Mouse (Mus musculus) kidney, adult 2 months (tissue): ENCODE results near the gene Tmem106a.
"Not testable (repeated sequence)": the region's sequence is repeated elsewhere in the genome, so short reads cannot be mapped to it uniquely, and the experiment has no call there.

Source experiments
- CTCF ChIP-seq: fragments of 200-500 bp; conservative IDR thresholded peaks from 2 replicates; pipeline ENCODE4 v1.5.1; 2011; ENCODE audit warnings: low read depth, mild to moderate bottlenecking, control low read depth, low read length, moderate library complexity, mixed read lengths; ENCODE audit not compliant: insufficient read depth, insufficient read length
- POLR2A ChIP-seq: fragments of 200-500 bp; IDR thresholded peaks from one replicate; pipeline ENCODE4 v1.6.1; 2011; ENCODE audit warnings: low read depth, low read length, control low read depth

DNA sequence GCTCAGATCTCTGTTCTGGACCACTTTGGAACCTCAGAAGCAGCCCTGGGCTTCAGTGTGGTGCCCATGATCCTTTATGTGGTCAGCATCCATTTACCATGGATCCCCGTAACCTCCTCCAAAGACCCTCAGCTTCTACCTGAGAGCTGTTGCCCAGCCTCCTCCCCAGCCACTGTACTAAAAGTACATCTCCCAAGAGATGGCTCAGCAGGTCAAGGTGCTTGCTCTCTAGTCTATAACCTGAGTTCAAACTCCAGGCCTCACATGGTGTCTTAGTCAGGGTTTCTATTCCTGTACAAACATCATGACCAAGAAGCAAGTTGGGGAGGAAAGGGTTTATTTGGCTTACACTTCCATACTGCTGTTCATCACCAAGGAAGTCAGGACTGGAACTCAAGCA lies 3.0 kb downstream of the Tmem106a start:
- not testable (repeated sequence) for TF ChIP-seq POLR2A, CTCF
